Mouse (Mus musculus) C2C12 (cell line): Measurements from ENCODE around the gene Arpc5l. TPM values are rescaled to one million over a fixed set of nuclear protein-coding genes. Genes with fewer than 3 reads are reported as not detected.

Experiments used
- H3K27me3 ChIP-seq: one replicate; pipeline ENCODE4 v1.6.1; 2011; ENCODE audit not compliant: control insufficient read depth, insufficient read depth, insufficient read length
- H3K36me3 ChIP-seq: one replicate; pipeline ENCODE4 v1.6.1; 2011; ENCODE audit not compliant: control insufficient read depth, insufficient read depth
- H3K4me3 ChIP-seq: one replicate; pipeline ENCODE4 v1.5.1; 2011; ENCODE audit warnings: mild to moderate bottlenecking, control low read depth; ENCODE audit not compliant: poor library complexity, insufficient read depth, severe bottlenecking
- H3K79me2 ChIP-seq: one replicate; pipeline ENCODE4 v1.6.1; 2011; ENCODE audit not compliant: control insufficient read depth, insufficient read depth
- H3K79me3 ChIP-seq: one replicate; pipeline ENCODE4 v1.6.1; 2011; ENCODE audit warnings: low read depth, control low read depth
- H3ac ChIP-seq: one replicate; pipeline ENCODE3; 2011; ENCODE audit warnings: low read depth; ENCODE audit not compliant: control insufficient read depth, insufficient read length
- CEBPB ChIP-seq: IDR thresholded peaks from one replicate; pipeline ENCODE4 v1.6.1; 2011; ENCODE audit warnings: low read depth, mild to moderate bottlenecking, control low read depth, moderate library complexity
- CTCF ChIP-seq: IDR thresholded peaks from one replicate; pipeline ENCODE4 v1.5.1; 2011; ENCODE audit not compliant: control insufficient read depth, insufficient read depth, insufficient read length
- FOSL1 ChIP-seq: IDR thresholded peaks from one replicate; pipeline ENCODE4 v1.8.0; 2011; ENCODE audit warnings: mild to moderate bottlenecking, low read length; ENCODE audit not compliant: poor library complexity, insufficient read depth, severe bottlenecking
- MAX ChIP-seq: IDR thresholded peaks from one replicate; pipeline ENCODE4 v1.6.1; 2011; ENCODE audit warnings: mild to moderate bottlenecking, control low read depth
- MYOD1 ChIP-seq: IDR thresholded peaks from one replicate; pipeline ENCODE4 v1.6.1; 2011; ENCODE audit warnings: low read depth; ENCODE audit not compliant: control insufficient read depth, insufficient read length
- MYOG ChIP-seq: IDR thresholded peaks from one replicate; pipeline ENCODE4 v1.6.1; 2011; ENCODE audit not compliant: control insufficient read depth, insufficient read length; ENCODE audit errors: extremely low read depth
- USF1 ChIP-seq: IDR thresholded peaks from one replicate; pipeline ENCODE4 v1.6.1; 2011; ENCODE audit warnings: low read depth, mild to moderate bottlenecking, control low read depth, moderate library complexity
- polyA plus RNA-seq: library from polyadenylated mRNA; unstranded; fragments of >200 nt; fragmentation: generic; extraction: Trizol; gene quantifications from one replicate; pipeline ENCODE4 v1.2.1, GENCODE M21; 2012; ENCODE audit warnings: missing spikeins

The Arpc5l gene
- polyA plus RNA-seq, 1 experiment = 73.7 TPM

- TF ChIP-seq CEBPB (no peak), MAX (no peak), MYOD1 (no peak), FOSL1 (no peak), MYOG (no peak), CTCF (no peak), USF1 (no peak)
- Histone ChIP-seq H3K27me3 (no peaks in the 10 kb centered on the region), H3K79me3 (no peaks in the 10 kb centered on the region), H3K79me2 (no peaks in the 10 kb centered on the region), H3K4me3 (no peak overlapping the region), H3K36me3 (no peaks in the 10 kb centered on the region), H3ac (no peak overlapping the region)
These were observed 12.7 kb upstream of the Arpc5l start for GRCm38 (mm10) chr2:38992452-38992851.

GRCm38 (mm10) chr2:38997386-38998374, 7.5 kb upstream of the Arpc5l start, which contains the start of gene Wdr38:
TSS of gene Wdr38 (plus strand) at chr2:38997476.
- no peak within 1 kb of the TSS for H3K4me3 ChIP-seq
- TF ChIP-seq FOSL1 (no peak), USF1 (peak; percentile 31), CEBPB (no peak), MYOG (no peak), MYOD1 (no peak), CTCF (peak; percentile 92), MAX (peak; percentile 94)

DNA sequence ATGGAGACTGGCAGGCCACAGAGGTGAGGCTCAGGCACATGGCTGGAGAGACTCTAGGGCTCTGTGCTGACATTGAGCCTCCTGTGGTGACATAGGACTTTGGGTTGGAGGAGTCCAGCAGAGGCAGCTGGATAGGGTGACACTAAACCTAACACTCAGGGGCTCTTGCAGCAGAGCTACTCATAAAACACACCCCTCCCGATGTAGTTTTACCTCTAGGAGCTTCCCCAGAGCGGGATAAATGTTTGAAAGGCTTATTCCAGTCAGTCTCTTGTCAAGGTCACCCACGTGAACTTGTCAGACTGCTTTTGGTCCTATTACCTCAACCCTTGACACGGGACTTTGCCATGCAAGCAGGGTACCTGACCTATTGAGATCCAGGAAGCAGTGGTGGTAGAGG, 5.8 kb upstream of the Arpc5l start:
- TF ChIP-seq FOSL1 (no peak), MYOD1 (no peak), CEBPB (no peak), USF1 (no peak), CTCF (no peak)
- Histone ChIP-seq H3K36me3 (peaks cover 52% of the 10 kb centered on the region), H3K79me3 (peaks cover 30% of the 10 kb centered on the region)

More at GRCm38 (mm10) chr2:38997386-38998374, 7.5 kb upstream of the Arpc5l start, which contains the start of gene Wdr38:
- Histone ChIP-seq H3ac (peak within 1 kb of the TSS; percentile 46), H3K79me2 (peaks cover 19% of the 10 kb centered on the region), H3K36me3 (peaks cover 36% of the 10 kb centered on the region), H3K79me3 (peaks cover 13% of the 10 kb centered on the region), H3K27me3 (no peaks in the 10 kb centered on the region)

DNA sequence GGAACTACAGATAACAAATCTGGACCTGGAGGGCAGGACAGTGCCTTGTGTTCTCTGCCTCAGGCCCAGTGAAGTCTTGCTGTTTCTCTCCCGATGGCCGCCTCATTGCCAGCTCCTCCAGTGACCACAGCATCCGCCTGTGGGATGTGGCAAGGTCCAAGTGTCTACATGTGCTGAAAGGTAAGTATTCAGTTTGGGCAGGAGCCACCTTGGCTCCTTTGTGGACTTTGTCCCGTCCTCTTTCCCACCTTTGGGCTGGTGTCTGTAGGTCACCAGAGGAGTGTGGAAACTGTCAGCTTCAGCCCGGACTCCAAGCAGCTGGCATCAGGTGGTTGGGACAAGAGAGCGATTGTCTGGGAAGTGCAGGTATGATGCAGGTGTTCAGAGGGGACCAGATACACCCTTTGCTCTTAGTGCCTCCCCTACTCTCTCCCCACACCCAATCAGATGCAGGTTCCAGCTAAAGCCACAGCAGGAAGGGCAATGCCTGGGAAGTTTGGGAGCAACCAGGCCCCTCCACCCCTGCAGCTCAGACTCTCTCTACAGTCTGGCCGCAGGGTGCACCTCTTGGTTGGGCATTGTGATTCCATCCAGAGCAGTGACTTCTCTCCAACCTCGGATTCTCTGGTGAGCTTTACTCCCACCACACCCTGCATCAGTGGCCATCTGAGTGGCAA, 5.1 kb upstream of the Arpc5l start:
- Histone ChIP-seq H3K79me3 (peaks cover 34% of the 10 kb centered on the region), H3K4me3 (no peak overlapping the region), H3ac (no peak overlapping the region), H3K79me2 (peaks cover 43% of the 10 kb centered on the region), H3K36me3 (peaks cover 52% of the 10 kb centered on the region), H3K27me3 (no peaks in the 10 kb centered on the region)
- TF ChIP-seq FOSL1 = no peak
- no peak for TF ChIP-seq CTCF
- no peak for TF ChIP-seq MYOG
- no peak for TF ChIP-seq USF1
- no peak for TF ChIP-seq MYOD1
- no peak for TF ChIP-seq MAX
- no peak for TF ChIP-seq CEBPB

More for the DNA sequence above, 5.8 kb upstream of the Arpc5l start:
- H3K27me3 ChIP-seq = no peaks in the 10 kb centered on the region
- H3K4me3 ChIP-seq = no peak overlapping the region
- H3ac ChIP-seq = no peak overlapping the region
- peaks cover 36% of the 10 kb centered on the region for H3K79me2 ChIP-seq

- Histone ChIP-seq H3K79me3 (peaks cover 34% of the 10 kb centered on the region), H3K27me3 (no peaks in the 10 kb centered on the region), H3K36me3 (peaks cover 52% of the 10 kb centered on the region), H3K4me3 (no peak overlapping the region), H3ac (no peak overlapping the region), H3K79me2 (peaks cover 48% of the 10 kb centered on the region)
- TF ChIP-seq CEBPB = no peak
- TF ChIP-seq MYOG = no peak
- no peak for TF ChIP-seq MYOD1
- no peak for TF ChIP-seq FOSL1
- no peak for TF ChIP-seq USF1
- TF ChIP-seq MAX = no peak
- TF ChIP-seq CTCF = no peak
These were observed 4.6 kb upstream of the Arpc5l start for GRCm38 (mm10) chr2:39000587-39000919.
